Mouse (Mus musculus) mature B cell (primary cell): ENCODE measurements around the gene Cdpf1.
"Not testable (repeated sequence)": the region's sequence is repeated elsewhere in the genome, so short reads cannot be mapped to it uniquely, and the experiment has no call there.

Experiments
- in situ Hi-C: fragments of 300-500 bp; cut with MboI; formaldehyde crosslinking; loops from 2 replicates; pipeline ENCODE4 v1.14.3; 2019

Gene Cdpf1

DNA sequence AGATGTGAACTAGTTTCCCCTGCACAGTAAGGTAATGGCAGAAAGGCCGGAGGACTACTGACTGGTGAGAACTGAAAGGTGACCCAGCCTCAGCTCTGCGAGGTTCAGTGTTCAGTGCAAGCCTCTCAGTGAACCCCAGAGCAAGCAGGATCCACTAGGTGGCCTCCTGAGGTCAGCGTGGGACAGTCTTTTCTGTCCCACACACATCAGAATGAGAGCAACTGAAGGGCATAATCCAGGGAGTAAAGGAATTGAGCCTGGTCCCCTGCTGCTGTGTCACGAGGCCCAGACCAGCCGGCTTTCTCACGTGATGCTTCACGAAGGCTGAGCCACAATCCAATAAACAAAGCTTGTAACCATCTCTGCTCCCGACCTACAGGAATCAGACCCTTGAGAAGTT is 3.1 kb downstream of the Cdpf1 start:
- in situ Hi-C loops: no loop called here

DNA sequence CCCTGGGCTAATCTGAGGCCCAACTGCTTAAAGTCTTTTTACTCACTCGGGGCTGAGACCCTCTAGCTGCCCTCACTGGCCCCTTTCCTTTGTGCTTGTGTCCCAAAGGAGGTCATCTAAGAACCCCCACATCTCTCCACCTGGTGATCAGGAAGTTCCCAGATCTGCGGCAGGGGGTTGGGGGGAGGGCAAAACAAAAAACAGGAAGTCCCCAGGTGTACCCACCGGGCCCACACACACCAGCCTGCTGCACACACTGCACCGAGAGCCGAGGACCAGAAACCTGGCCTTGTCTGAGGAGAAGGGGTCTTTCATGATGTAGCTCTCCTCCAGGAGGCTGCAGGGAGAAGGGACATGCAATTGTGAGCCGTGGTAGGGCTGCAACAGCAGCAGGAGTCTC is 3.5 kb downstream of the Cdpf1 start:
- in situ Hi-C loops: no loop called here

DNA sequence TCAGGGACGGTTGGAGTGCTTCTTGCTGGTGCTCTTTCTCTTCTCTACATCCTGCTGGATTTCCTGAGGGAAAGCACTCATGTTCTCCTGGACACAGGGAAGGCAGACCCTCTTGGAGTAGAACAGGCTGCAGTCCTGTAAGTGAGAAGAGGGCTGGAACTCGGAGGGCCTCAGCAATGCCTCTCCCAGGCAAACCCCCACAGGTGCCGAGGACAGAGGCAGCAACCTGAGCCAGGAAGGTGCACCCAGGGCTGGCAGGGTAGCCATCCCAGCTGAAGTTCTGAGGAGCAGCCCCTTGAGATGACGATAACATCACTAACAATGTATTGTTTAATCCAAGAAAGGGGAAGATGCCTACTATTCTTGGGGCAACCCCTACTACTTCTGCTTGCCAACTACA is 4.1 kb downstream of the Cdpf1 start:
- in situ Hi-C loops: no loop called here

DNA sequence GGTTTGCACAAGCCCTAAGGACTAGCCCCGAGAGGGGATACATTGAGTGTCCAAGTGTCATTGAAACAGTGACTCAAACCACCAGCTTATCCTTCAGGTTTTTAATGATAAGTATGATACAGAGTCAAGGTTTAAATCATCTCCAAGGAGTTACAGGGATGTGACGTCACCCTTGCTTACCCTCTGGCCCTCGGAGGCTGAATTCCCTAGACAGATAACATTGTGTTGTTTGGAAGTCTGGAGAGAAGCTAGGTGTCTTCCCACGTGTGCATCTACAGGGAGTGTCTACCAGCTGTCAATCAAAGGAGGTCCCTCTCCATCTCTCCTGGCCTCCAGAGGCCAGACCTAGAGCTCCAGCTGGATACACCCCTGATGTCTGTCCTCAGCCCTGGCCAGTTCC is 4.6 kb downstream of the Cdpf1 start:
- in situ Hi-C loops: no loop called here

DNA sequence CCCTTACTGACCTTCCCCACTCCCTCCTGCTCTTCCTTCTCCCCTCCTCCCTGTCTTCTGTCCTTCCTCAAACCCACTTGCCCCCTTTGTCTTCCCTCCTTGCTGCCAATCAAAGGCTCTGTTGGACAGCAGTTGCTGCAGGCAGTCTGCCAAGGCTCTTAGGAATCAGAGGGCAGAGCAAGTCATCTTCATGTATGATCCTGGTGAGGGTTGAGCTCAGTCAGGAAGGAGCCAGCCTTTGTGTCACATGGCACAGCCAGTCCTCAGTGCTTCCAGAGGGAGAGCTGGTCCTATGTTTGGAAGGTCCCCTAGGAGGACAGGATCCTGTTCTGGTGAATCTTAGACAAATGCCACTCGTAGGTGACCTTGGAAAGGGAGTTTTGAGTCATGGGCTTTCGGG is 8.6 kb downstream of the Cdpf1 start:
- in situ Hi-C loops: no loop called here

DNA sequence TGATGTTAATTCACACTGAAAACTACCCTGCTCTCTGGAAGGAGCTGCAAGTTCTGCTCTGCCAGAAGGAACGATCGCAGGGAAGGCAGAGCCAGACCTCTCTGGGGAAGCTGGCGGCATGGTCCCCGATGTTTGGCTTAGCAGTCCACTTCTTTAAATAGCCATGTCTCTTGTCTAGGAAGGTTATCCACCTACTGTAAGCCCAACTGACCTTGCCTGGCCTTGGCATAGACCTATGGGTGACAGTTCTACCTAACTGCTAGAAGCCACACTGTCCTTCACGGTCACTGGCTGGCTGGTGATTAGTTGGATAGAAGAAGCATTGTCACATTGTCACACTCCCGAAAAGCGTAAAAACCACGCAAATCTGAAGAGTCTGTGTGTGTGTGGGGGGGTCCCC is 12.8 kb downstream of the Cdpf1 start:
- in situ Hi-C loops: no loop called here

DNA sequence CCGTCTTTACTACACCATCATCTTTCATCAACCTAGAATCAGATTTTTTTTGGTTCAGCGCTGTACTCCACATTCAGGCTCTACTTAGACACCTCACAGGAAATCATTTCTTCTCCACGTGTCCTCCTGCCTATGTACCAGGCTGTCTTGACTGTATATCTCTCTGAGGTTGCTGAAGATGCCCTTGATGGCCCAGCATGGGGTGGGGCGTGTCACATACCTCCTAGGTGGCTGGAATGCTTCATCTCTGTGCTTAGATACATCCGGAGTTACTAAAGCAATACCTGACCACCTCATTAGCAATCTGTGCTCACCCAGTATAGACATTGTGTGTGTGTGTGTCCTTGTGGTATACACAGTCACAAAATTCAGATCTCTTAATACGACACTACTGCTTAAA is 16.0 kb downstream of the Cdpf1 start:
- in situ Hi-C loops: no loop called here

DNA sequence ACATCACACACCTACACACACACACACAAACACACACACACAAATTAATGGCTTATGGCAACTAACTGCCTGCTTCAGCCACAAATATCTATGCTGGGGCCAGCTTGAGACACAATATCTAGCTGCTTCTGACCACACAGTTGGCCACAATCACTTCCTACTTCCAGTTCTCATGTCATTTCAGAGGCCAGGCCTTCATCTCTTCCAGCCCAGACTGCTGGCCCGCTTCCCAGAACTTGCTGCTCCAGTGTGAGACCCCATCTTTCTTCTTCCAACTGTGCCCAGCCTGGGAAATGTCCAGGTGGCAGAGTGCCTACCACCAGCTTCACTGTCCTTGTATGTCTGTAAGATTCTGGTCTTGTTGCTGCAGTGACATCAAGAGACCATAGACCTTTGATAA is 18.7 kb downstream of the Cdpf1 start:
- in situ Hi-C loops: no loop called here

DNA sequence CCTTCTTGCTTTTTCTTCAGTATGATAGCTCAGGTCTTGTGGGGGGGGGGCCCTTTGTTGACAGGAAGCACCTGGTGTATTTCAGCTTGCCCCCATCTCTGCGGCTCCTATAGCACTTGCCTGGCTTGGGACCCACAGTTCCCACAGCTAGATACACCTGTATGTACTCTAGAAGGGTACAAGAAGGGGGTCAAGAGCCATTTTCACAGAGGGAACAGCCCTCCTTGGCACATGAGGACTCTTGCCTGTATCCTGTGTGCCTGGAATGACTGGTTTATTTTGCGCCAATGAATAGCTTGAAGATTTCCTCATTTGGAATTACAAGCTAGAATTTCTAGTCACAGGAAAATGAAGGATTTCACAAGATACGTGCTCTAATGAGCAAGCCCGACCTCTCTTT is 20.0 kb downstream of the Cdpf1 start:
- in situ Hi-C loops: no loop called here

DNA sequence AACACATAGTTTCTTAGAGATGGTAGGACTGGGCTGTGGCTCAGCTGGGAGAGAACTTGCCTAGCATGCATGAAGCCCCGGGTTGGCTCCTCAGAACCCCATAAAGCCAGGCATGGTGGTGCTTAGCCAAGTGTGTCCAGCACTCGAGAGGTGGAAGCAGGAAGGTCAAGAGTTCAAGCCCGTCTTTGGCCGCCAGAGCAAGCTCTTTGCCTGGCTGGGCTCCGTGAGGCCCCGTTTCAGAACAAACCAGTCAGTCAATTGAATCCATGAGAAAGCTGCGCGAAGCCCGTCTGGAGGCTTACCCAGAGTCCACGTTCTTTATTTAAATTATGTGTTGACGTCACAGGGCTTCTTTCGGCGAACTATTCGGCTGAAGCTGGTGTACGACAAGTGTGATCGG is 22.9 kb downstream of the Cdpf1 start:
- in situ Hi-C loops: no loop called here

DNA sequence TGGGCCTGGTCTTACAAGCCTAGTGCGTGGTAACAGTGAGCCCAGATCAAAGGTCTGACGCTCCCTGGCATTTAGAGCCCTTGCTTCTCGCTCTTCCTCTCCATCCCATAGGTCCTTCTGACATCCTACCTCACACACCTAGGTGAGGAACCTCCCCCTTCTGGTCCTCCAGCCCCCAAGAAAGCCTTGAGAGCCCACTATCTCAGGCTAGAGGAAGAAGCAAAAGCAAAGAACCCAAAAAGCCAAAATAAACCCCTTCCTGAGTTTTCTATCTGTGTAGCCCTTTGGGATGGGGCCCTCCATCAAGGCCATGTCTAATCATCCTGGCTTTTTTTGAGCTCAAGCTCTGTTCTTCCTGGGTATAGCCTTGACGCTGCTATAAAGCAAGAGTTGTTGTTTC is 23.4 kb downstream of the Cdpf1 start:
- in situ Hi-C loops: no loop called here

DNA sequence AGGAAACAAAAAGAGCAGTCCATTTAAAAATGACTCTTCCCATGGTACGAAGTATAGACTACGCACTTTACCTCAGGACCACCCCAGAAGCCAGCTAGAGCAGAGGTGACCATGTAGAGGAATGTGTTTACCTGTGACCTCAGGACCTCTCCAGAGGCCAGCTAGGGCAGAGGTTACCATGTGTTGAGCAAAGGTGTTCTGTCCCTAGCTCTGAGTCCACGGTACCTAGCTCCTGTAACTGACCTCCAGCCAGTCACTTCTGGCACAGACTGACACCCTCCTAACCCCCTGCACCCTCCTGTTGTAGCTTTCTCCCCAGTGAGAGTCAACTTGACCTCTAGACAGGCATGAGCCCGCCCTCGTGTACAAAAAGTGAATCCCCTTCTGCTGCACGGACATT is 24.0 kb downstream of the Cdpf1 start:
- in situ Hi-C loops: no loop called here

DNA sequence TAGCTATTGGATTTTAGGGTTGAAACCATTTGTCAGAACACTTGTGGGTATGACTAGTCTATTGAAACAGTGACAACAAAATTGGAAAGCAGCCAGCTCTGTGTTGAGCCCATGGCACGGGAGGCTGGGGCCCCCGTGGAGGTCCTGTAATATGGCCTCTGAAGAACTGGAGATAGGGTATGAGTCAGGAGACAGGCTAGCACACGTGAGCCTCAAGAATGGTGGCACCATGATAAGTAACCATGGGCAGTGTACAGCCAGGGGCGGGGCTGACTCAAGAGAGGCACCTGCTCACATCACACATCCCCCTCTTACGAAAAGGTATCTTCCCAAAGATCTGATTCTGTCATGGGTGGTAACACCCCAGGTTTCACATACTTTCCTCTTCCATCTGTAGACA is 24.8 kb downstream of the Cdpf1 start:
- in situ Hi-C loops: no loop called here

DNA sequence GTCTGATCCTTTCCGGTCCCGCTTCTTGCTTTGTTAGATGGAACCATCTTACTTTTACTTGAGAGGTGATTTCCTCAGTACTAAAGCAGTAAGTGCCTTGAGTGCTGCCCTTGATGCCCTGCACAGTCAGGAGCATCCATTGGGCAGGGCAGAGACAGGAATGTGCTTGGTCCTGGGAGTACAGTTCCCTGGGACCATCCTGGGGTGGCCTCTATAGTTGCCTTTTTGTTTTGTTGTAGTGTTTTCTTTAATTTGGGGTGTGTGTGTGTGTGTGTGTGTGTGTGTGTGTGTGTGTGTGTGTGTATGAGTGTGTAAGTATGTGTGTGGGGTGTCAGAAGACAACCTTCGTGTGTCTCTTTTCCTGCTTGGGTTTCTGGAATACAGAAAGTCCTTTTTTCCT is 27.2 kb downstream of the Cdpf1 start:
- in situ Hi-C loops: no loop called here

DNA sequence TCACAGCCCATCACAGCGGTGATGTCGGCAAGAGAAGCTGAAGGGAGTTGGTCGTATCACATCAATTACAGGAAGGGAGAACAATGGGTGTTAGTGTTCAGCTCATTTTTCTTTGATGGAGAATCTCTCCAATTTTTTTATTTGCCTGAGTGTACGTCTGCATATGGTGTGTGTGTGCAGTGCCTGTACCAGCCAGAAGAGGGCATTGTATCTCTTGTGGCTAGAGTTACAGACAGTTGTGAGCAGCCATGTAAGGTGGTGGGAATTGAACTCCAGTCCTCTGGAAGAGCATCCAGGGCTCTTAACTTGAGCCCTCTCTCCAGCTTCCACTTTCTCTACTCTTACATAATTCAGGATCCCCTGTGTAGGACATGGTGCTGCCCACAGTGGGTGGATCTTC is 28.4 kb downstream of the Cdpf1 start:
- in situ Hi-C loops: no loop called here

DNA sequence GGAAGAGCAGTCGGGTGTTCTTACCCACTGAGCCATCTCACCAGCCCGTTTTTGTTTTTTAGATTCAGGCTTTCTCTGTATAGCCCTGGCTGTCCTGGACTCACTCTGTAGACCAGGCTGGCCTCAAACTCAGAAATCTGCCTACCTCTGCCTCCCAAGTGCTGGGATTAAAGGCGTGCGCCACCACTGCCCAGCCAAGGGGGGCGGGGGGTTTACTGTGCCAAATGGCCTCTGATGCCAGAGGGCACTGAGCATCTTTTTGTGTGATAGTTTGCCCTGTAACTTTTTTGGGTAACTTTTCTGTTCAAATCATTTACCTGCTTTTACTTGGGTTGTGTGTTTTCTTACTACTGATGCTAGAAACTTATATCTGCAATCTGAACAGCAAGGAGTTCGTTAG is 32.6 kb downstream of the Cdpf1 start:
- in situ Hi-C loops: not testable (repeated sequence)

DNA sequence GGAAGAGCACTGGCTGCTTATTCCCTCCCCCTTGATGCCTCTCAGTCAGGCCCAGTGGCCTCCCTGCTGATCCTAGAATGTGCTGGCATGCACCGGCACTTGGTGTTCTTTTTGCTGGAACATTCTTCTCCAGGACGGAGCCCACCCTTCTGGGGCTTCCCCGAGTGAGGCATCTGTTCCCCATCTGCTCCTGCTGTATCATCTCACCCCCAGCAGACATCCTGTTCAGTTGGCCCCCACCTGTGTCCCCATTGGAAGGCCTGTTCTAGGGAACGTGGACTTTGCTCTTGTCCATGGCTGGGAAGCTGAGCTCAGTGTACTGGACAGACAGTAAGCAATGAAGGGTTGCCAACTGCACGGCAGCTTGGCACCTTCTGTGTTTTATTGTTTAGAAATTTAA is 34.7 kb downstream of the Cdpf1 start:
- in situ Hi-C loops: no loop called here

DNA sequence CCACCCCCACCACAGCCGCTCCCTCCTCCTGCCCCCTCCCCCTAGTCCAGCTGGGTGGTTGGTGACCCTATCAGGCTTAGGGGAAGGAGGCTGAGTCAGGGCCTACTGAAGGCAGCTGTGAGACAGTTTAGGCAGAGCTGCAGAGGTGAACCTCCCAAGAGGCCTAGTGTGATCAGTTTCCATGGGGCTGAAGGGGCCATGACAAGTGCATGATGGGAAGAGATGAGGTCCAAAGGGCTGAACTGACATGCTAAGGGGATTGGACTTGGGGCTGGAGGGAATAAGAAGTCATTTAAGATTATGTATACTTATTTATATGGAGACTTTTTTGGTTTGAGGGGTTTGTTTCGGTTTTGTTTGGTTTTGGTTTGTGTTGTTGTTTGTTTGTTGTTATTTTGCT is 35.3 kb downstream of the Cdpf1 start:
- in situ Hi-C loops: no loop called here

DNA sequence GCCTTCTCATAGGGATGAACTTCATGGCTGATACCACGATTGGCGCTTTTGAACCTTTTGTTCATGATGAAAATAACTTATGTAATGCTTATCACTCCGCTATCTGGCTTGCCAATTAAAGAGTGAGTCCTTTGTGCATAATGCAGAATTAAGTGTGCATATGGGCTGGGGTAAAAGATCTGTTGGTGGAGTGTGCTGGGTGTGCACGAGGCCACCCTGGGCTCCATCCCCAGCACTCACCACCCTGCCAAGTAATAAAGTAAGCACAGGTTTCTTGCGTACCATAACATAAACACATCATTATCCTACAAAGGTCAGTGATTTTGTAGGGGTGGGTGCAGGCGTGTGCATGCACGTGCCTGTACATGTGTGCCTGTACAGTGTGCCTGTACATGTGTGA is 36.5 kb downstream of the Cdpf1 start:
- in situ Hi-C loops: no loop called here

DNA sequence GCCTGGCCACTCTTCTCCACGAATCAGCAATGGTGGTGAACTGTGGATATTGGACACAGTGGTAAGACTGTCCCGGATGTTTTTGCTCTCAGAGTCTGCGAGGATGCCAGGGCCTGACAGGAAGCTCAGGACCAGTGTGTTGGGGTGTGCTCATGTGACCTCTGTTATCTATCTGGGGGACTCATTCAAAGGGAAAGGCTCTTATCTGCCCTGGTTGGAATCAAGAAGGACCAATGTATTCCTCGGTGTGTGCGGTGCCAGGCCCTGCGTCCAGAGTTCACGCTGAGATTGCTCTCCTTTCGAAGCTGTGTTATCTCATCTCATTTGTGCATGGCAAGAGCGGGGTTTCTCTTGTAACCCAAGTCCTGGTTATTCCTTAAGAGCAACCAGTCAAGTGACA is 37.1 kb downstream of the Cdpf1 start:
- in situ Hi-C loops: no loop called here

DNA sequence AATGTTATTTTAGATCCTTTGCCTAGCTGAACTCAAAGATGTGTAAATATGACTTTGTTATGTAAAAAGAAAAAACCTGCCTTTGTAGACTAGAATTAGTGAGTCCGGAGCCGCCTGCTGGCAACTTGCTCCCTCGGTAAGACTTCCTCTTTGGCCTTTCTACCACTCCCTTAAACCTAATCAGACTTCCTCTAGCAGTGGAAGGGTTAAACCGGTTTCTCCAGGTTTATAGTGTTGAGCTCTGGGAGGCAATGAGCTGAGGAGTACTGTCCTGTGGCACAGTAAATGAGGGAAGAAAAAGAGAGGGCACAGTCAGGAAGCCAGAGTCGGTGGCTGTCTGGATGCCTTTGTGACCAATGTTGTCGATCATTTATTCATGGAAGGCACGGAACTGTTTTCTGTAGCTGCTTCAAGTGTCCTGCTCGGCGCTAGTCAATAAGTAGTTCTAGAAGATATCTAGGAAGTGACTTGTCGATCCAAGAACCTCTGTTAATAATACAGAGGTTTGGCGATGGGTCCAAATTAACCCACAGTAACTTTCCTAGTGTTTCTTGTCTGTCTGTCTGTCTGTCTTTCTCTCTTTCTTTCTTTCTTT is 39.3 kb downstream of the Cdpf1 start:
- in situ Hi-C loops: no loop called here

DNA sequence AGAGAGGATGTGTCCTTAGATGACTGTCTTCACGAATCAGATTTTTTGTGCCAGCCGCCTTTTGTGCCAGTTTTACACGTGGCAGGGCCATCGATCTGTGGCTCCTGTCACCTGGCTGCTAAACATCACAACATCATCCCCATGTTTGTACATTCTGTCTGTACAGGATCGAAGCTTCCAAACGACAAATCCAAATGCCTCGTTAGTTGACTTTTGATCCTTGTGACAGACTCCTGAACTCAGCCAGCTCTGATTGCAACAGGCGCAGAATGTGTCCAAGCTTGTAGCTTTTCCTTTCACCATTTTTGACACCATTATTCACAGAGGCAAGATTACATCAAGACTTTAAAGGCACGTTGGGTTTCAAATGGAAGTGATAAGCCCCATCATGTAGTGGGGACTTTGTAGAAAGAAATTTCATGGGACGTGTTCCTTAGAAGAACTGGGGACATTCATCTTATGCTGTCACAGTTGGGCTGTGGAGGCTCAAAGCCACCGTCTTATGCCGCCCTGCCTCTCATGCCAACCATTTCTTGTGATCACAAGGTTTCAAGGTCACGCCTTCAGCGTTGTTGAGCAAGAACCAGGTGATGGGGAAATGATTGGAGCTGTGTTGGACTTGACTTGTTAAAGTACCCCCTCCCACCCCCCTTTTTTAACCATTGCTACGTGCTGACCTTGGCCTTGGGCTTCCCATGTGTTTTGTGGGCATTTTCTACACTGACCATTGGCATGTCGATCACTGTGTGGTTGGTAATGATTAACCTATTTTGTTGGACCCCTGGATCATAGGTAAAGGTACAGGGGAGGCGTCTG is 40.0 kb downstream of the Cdpf1 start:
- in situ Hi-C loops: no loop called here

DNA sequence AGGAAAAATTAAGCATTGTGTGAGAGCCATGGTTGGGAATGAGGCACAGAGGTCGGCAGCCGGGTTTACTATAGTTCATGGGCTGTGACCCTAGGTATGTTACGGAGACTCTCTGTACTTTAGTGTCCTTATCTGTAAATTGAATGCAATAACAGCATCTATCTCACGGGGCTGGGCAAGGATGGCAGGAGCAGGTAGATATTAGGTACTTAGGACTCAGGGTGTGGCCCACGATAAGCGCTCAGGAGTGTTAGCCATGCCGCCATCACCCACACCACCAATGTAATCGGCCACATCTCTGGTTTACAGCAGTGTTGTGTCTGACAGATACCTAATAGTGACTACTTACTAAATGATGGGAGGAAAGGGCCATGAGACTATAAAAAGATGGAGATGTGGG is 42.5 kb downstream of the Cdpf1 start:
- in situ Hi-C loops: no loop called here

DNA sequence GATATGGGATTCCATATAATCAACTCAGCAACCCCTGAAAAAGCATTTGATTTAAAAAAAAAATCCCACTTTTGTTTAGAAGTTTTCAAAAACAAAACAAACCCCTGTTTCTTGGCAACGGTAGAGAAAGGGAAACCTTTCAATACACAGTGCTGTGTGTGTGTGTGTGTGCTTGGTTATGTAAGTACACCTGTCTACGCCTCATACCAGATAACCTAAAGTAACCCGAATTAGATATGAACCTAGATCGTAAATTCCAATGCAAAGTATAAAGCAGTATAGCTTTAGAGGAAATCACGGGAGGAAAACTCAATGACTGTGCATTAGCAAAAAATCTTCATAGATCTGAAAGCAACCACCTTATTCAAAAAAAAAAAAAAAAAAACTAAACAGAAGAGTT is 44.8 kb downstream of the Cdpf1 start:
- in situ Hi-C loops: no loop called here
